Mouse (Mus musculus) hematopoietic multipotent progenitor cell, adult 10-12 weeks (in vitro differentiated cells): Measurements from ENCODE around the gene Shcbp1. TPM values are rescaled to one million over a fixed set of nuclear protein-coding genes. Genes with fewer than 3 reads are reported as not detected.

Experiments
- polyA plus RNA-seq: library from polyadenylated mRNA; stranded (reverse); fragments of >175 nt; gene quantifications from 2 replicates; pipeline ENCODE4 v1.2.3, GENCODE M21; 2012; ENCODE audit warnings: low replicate concordance

The Shcbp1 gene
- polyA plus RNA-seq, result 0.08 and 0.43 TPM in 2 replicates

GRCm38 (mm10) chr8:4779254-4780055, at the start of gene Shcbp1:
Gene Shcbp1 (minus strand): TSS chr8:4779567.

Other genes starting within 250 kb of the Shcbp1 start
- gene Zfp958, start 166.4 kb downstream of the Shcbp1 start, polyA plus RNA-seq, result 0.25 and 0.81 TPM in 2 replicates